Mouse (Mus musculus): ENCODE data around the gene Pepd. TPM values are rescaled to one million over a fixed set of nuclear protein-coding genes. Genes with fewer than 3 reads are reported as not detected.

The Pepd gene
- total and polyA plus RNA-seq, 3 experiments = 29.7 to 48.0 TPM; not detected in 1

DNA sequence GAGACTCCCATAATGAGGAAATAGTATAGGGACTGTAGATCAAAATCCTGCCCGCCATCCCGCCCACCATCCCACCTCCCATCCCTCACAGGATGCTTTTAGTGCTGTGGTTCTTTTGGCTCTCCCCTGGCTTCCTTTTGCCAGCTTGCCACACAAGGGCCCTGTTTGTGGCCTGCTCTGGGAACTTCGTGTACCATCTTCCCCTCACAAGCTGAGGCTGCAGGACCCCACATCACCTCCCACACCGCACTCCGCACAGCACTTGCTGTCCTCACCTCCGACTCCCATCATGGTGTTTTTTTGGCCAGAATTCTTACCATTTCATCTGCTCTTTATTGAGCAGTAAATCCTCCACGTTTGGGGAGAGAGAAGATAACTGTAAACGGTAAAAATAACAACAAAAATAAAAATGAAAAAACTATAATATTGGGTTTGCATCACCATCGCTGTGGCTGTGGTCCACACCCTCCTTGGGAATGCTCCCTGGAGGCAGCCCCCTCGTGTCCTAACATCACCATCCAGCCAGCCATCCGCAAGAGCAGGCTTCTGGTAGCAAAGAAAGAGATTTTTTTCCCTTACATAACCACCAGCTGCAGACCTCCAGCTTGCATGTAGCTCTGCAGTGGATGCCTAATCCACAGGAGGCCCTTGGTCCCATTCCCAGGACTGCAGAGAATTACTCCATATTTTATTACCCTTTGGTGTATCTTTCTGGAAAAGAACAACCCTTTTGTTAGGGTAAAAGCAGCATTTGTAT, 51.9 kb downstream of the Pepd start:
- Histone ChIP-seq H3K9me3 (replicated peaks; ENCODE audit: insufficient read depth, low read length) (no peaks in the 10 kb centered on the region), H3K4me3 (ENCODE audit: control insufficient read depth in 1 of 2, insufficient read depth in 1 of 2, low read depth in 2 of 2, low read length in 2 of 2) (no peak overlapping the region), H3K79me2 (ENCODE audit: control insufficient read depth, insufficient read depth, low read length, poor library complexity) (no peaks in the 10 kb centered on the region), H3K36me3 (ENCODE audit: control insufficient read depth in 1 of 2, insufficient read depth in 2 of 2, low read length in 2 of 2) (no peaks in the 10 kb centered on the region), H3K27me3 (ENCODE audit: control insufficient read depth in 1 of 2, insufficient read depth in 2 of 2, low read length in 2 of 2) (no peaks in the 10 kb centered on the region), H3K4me1 (ENCODE audit: control insufficient read depth in 1 of 2, insufficient read depth in 2 of 2, low read length in 2 of 2) (peaks cover 0 to 6% of the 10 kb centered on the region in 2 experiments; a peak in 2 of 4 replicates), H3K9ac (ENCODE audit: control insufficient read depth, low read depth, low read length, poor library complexity, severe bottlenecking) (no peak overlapping the region), H3K27ac (ENCODE audit: control insufficient read depth, low read depth, low read length) (no peak overlapping the region)
- no peak for TF ChIP-seq POLR2AphosphoS5 (IDR thresholded peaks at IDR 0.05; ENCODE audit: borderline replicate concordance, low read depth, low read length)
- TF ChIP-seq MXI1 (IDR thresholded peaks at IDR 0.05; ENCODE audit: low read depth, low read length) = no peak
- TF ChIP-seq TBP (IDR thresholded peaks at IDR 0.05; ENCODE audit: low read depth, low read length) = no peak
- no peak for TF ChIP-seq BHLHE40 (IDR thresholded peaks at IDR 0.05; ENCODE audit: borderline replicate concordance, low read depth, low read length)
- no peak for DNase-seq (ENCODE audit: low read depth, low spot score)

DNA sequence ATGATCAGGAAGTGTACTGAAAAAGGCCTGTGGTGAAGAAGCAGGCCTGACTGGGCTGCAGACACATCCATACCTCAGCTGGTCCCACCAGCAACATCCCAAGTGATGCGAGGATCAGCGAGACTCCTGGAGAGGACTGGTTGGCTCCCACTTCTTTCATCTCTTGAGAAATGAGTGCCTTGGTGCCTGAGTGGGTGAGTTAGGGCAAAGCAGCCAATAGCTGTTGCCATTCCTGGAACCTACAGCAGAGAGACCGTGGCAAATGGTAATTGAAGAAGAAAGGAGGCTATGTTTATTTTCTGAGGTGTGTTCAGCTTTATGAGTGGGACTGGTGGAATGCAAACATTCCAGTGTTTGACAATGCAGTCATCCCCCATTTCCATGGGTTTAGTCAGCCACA, 55.2 kb downstream of the Pepd start:
- no peak overlapping the region for H3K4me3 ChIP-seq (ENCODE audit: control insufficient read depth in 1 of 2, insufficient read depth in 1 of 2, low read depth in 2 of 2, low read length in 2 of 2)
- TF ChIP-seq CTCF (IDR thresholded peaks at IDR 0.05 in 2 of 3, conservative IDR thresholded peaks at IDR 0.05 in 1 of 3; ENCODE audit: control insufficient read depth in 1 of 3, insufficient read depth in 1 of 3, low read depth in 2 of 3, low read length in 3 of 3, poor library complexity in 1 of 3, severe bottlenecking in 1 of 3) = no peak
- no peak for TF ChIP-seq UBTF (IDR thresholded peaks at IDR 0.05; ENCODE audit: borderline replicate concordance, insufficient read depth, low read depth, low read length)
- no peak for TF ChIP-seq GABPA (IDR thresholded peaks at IDR 0.05; ENCODE audit: low read depth, low read length)
- no peak for TF ChIP-seq POLR2AphosphoS5 (IDR thresholded peaks at IDR 0.05; ENCODE audit: borderline replicate concordance, low read depth, low read length)
- no peak overlapping the region for H3K27ac ChIP-seq (ENCODE audit: control insufficient read depth, low read depth, low read length)
- DNase-seq (ENCODE audit: low read depth, low spot score) = no peak
- no peaks in the 10 kb centered on the region for H3K36me3 ChIP-seq (ENCODE audit: control insufficient read depth in 1 of 2, insufficient read depth in 2 of 2, low read length in 2 of 2)
- no peaks in the 10 kb centered on the region for H3K27me3 ChIP-seq (ENCODE audit: control insufficient read depth in 1 of 2, insufficient read depth in 2 of 2, low read length in 2 of 2)
- peaks cover 0 to 10% of the 10 kb centered on the region in 2 experiments; a peak in 2 of 4 replicates for H3K4me1 ChIP-seq (ENCODE audit: control insufficient read depth in 1 of 2, insufficient read depth in 2 of 2, low read length in 2 of 2)
- H3K9ac ChIP-seq (ENCODE audit: control insufficient read depth, low read depth, low read length, poor library complexity, severe bottlenecking) = no peak overlapping the region
- H3K9me3 ChIP-seq (replicated peaks; ENCODE audit: insufficient read depth, low read length) = no peaks in the 10 kb centered on the region
- H3K79me2 ChIP-seq (ENCODE audit: control insufficient read depth, insufficient read depth, low read length, poor library complexity) = no peaks in the 10 kb centered on the region

DNA sequence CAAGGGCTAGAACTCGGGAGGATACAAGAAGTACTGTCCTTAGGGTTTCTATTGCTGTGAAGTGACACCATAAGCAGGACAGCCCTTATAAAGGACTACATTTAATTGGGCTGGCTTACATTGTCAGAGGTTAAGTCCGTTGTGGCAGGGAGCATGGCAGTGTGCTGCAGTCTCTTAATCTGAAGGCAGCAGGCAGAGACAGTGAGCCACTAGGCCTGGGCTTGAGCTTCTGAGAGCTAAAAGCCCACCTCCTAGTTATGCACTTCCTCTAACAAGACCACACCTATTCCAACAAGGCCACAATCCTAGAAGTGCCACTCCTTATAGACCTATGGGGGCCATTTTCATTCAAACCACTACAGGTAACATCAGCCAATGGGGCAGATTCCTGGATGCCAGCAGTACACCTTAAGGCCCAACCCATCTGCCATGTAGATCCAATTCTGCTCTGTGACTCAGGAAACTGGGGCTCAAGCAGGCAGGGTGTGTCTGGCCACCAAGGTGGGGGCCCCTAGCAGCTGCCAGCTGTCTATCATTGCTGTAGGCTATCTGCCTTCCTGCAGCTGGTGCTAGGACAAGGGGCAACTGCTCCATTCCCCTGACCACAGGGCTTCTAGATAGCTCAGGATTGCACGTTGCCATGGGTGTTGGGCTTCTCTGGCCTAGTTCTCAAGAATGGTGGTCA, 56.7 kb downstream of the Pepd start:
- peaks cover 0 to 10% of the 10 kb centered on the region in 2 experiments; a peak in 2 of 4 replicates for H3K4me1 ChIP-seq (ENCODE audit: control insufficient read depth in 1 of 2, insufficient read depth in 2 of 2, low read length in 2 of 2)
- H3K4me3 ChIP-seq (ENCODE audit: control insufficient read depth in 1 of 2, insufficient read depth in 1 of 2, low read depth in 2 of 2, low read length in 2 of 2) = no peak overlapping the region
- peak; percentile 45 for DNase-seq (ENCODE audit: low read depth, low spot score)
- no peak overlapping the region for H3K9ac ChIP-seq (ENCODE audit: control insufficient read depth, low read depth, low read length, poor library complexity, severe bottlenecking)
- no peaks in the 10 kb centered on the region for H3K27me3 ChIP-seq (ENCODE audit: control insufficient read depth in 1 of 2, insufficient read depth in 2 of 2, low read length in 2 of 2)
- no peaks in the 10 kb centered on the region for H3K9me3 ChIP-seq (replicated peaks; ENCODE audit: insufficient read depth, low read length)
- no peak overlapping the region for H3K27ac ChIP-seq (ENCODE audit: control insufficient read depth, low read depth, low read length)
- TF ChIP-seq TCF12 (IDR thresholded peaks at IDR 0.05; ENCODE audit: low read depth, low read length) = peak; percentile 51; the same call in 1 of the 2 replicates
- peak in 1 of 2 experiments; percentile 57; a peak in 2 of 4 replicates for TF ChIP-seq EP300 (IDR thresholded peaks at IDR 0.05; ENCODE audit: low read depth in 1 of 2, low read length in 2 of 2)
- no peak for TF ChIP-seq BHLHE40 (IDR thresholded peaks at IDR 0.05; ENCODE audit: borderline replicate concordance, low read depth, low read length)
- TF ChIP-seq TAL1 (IDR thresholded peaks at IDR 0.05; ENCODE audit: low read length) = peak; percentile 71
- no peak for TF ChIP-seq SMC3 (IDR thresholded peaks at IDR 0.05; ENCODE audit: low read depth, low read length)
- H3K79me2 ChIP-seq (ENCODE audit: control insufficient read depth, insufficient read depth, low read length, poor library complexity) = no peaks in the 10 kb centered on the region
- H3K36me3 ChIP-seq (ENCODE audit: control insufficient read depth in 1 of 2, insufficient read depth in 2 of 2, low read length in 2 of 2) = no peaks in the 10 kb centered on the region

Data from MEL (cell line).